Mouse (Mus musculus): ENCODE measurements at regions not wholly inside any gene's neighbourhood (a gene's known extent, or its start where the extent isn't known, plus 50 kb on each side); places are given as distances from the start of the nearest gene placed in this dataset.

- Histone ChIP-seq H3K27me3 (no peaks in the 10 kb centered on the region), H3K4me1 (0 out of 2 replicates have a peak, but pooled peaks cover 3% of the 10 kb centered on the region), H3K4me2 (no peak overlapping the region), H3K36me3 (ENCODE audit: poor library complexity, severe bottlenecking) (no peaks in the 10 kb centered on the region), H3K27ac (no peak overlapping the region), H3K9ac (no peak overlapping the region), H3K4me3 (no peak overlapping the region), H3K9me3 (replicated peaks) (no peaks in the 10 kb centered on the region)
- WGBS, result 74% methylated on average over 5 of the region's 5 CpGs
- no peak for ATAC-seq
These were observed 417.4 kb upstream of the Cdh6 start for GRCm38 (mm10) chr15:13590864-13591263.

GRCm38 (mm10) chr15:13583300-13583699 is 409.8 kb upstream of the Cdh6 start:
- Histone ChIP-seq H3K27ac (no peak overlapping the region), H3K9ac (no peak overlapping the region), H3K9me3 (replicated peaks) (no peaks in the 10 kb centered on the region), H3K4me3 (no peak overlapping the region), H3K4me2 (no peak overlapping the region), H3K27me3 (no peaks in the 10 kb centered on the region), H3K36me3 (ENCODE audit: poor library complexity, severe bottlenecking) (no peaks in the 10 kb centered on the region), H3K4me1 (no peaks in the 10 kb centered on the region)
- ATAC-seq, result no peak
- WGBS, result 75% methylated on average over 4 of the region's 4 CpGs

- WGBS, result 88% methylated on average over 3 of the region's 3 CpGs
- no peak overlapping the region for H3K9ac ChIP-seq
These were observed 408.7 kb upstream of the Cdh6 start for GRCm38 (mm10) chr15:13582134-13582533.

DNA sequence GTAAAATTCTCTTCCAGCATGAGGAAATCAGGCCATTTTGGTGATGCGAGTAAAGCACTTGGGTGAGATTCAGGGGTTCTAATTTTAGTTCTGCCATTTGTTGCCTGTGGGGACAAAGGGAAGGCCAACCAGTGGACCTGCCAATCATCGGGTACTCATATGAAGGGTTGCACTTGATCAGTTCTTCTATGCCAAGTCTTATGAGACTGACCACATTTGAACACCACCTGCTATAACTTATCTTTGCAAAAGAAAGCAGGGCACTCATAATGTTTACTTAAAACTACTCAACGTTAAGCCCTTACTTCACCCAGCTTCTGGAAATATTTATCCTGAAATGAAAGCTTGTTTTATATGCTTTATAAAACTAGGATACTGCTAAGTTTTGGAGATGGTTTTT is 400.1 kb upstream of the Cdh6 start:
- 91% methylated on average over 3 of the region's 3 CpGs for WGBS
- no peak for ATAC-seq
- Histone ChIP-seq H3K27me3 (no peaks in the 10 kb centered on the region), H3K36me3 (ENCODE audit: poor library complexity, severe bottlenecking) (no peaks in the 10 kb centered on the region), H3K9ac (no peak overlapping the region), H3K9me3 (replicated peaks) (no peaks in the 10 kb centered on the region), H3K4me3 (no peak overlapping the region), H3K4me1 (no peaks in the 10 kb centered on the region), H3K27ac (no peak overlapping the region), H3K4me2 (no peak overlapping the region)

More at GRCm38 (mm10) chr15:13582134-13582533, 408.7 kb upstream of the Cdh6 start:
- no peaks in the 10 kb centered on the region for H3K9me3 ChIP-seq (replicated peaks)
- no peak for ATAC-seq
- H3K36me3 ChIP-seq (ENCODE audit: poor library complexity, severe bottlenecking), result no peaks in the 10 kb centered on the region
- H3K4me2 ChIP-seq, result no peak overlapping the region
- H3K27me3 ChIP-seq, result no peaks in the 10 kb centered on the region
- no peak overlapping the region for H3K4me3 ChIP-seq
- no peak overlapping the region for H3K27ac ChIP-seq
- H3K4me1 ChIP-seq, result no peaks in the 10 kb centered on the region

- Histone ChIP-seq H3K27me3 (no peaks in the 10 kb centered on the region), H3K4me2 (no peak overlapping the region), H3K9ac (no peak overlapping the region), H3K4me3 (no peak overlapping the region), H3K4me1 (no peaks in the 10 kb centered on the region), H3K9me3 (replicated peaks) (no peaks in the 10 kb centered on the region), H3K36me3 (ENCODE audit: poor library complexity, severe bottlenecking) (no peaks in the 10 kb centered on the region), H3K27ac (no peak overlapping the region)
- 0 out of 2 replicates have a peak, but pooled peaks have one; percentile 45 for ATAC-seq
These were observed 387.4 kb upstream of the Cdh6 start for GRCm38 (mm10) chr15:13560920-13561319.

DNA sequence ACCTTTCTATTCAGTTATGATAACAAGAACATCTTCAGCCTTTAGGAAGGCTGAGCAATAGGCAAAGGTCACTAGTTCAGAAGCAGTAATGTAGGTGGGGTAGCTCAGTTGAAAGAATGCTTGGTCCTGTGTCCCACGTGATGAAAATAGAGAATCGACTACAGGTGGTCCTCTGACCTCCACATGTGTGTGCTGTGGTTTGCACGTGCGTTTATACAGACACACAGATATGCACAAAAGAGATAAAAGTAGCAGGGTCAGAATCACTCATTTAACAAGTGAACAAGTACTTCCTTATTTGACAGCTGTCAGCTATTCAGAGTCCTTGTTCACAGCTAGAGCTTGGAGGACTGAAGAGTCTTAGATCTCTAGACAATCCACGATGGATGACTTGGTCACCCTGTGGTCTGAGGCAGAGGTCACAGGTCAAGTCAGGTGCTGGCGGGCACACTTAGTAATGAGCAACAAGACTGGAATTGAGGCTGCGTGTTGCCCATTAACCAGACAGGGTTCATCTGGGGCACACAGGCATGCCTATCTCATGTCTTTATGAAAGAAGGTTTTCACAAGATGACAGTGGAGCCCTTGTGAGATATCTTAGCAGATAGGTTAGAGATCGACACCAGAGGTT is 375.8 kb upstream of the Cdh6 start:
- ATAC-seq, result peak; percentile 43; the same call in 1 of the 2 replicates
- Histone ChIP-seq H3K36me3 (ENCODE audit: poor library complexity, severe bottlenecking) (no peaks in the 10 kb centered on the region), H3K9me3 (replicated peaks) (no peaks in the 10 kb centered on the region), H3K27me3 (no peaks in the 10 kb centered on the region), H3K4me3 (no peak overlapping the region), H3K9ac (no peak overlapping the region), H3K4me1 (no peaks in the 10 kb centered on the region), H3K4me2 (no peak overlapping the region), H3K27ac (no peak overlapping the region)
- 69% methylated on average over 8 of the region's 8 CpGs for WGBS

GRCm38 (mm10) chr15:13540026-13540425 is 366.6 kb upstream of the Cdh6 start:
- H3K4me3 ChIP-seq, result no peak overlapping the region
- H3K9ac ChIP-seq, result no peak overlapping the region
- no peaks in the 10 kb centered on the region for H3K27me3 ChIP-seq
- no peak for ATAC-seq
- no peak overlapping the region for H3K27ac ChIP-seq
- no peak overlapping the region for H3K4me2 ChIP-seq
- no peaks in the 10 kb centered on the region for H3K9me3 ChIP-seq (replicated peaks)
- no peaks in the 10 kb centered on the region for H3K36me3 ChIP-seq (ENCODE audit: poor library complexity, severe bottlenecking)
- no peaks in the 10 kb centered on the region for H3K4me1 ChIP-seq

GRCm38 (mm10) chr15:13534017-13534416 is 360.5 kb upstream of the Cdh6 start:
- Histone ChIP-seq H3K4me3 (no peak overlapping the region), H3K36me3 (ENCODE audit: poor library complexity, severe bottlenecking) (no peaks in the 10 kb centered on the region), H3K27ac (no peak overlapping the region), H3K4me2 (no peak overlapping the region), H3K9me3 (replicated peaks) (no peaks in the 10 kb centered on the region), H3K9ac (no peak overlapping the region), H3K27me3 (no peaks in the 10 kb centered on the region), H3K4me1 (no peaks in the 10 kb centered on the region)
- WGBS, result 69% methylated on average over 2 of the region's 2 CpGs
- ATAC-seq, result no peak

DNA sequence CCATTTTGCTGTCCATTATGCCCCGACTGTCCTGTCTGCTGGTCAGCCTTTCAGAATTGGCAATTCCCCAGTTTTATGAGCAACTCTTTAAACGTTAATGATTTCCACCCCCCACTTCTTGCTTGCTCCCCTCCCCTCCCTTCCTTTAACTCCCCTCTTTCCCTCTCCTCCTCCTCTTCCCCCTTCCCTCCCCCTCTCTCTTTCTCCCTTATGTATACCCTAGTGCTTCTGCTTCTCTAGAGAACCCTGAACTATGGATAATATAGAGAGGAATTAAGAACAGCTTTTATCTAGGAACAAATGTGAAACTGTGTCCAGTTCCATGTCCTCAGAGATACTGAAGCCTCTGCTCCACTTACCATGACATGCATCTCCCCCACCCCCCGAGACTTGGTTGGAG is 356.5 kb upstream of the Cdh6 start:
- H3K4me1 ChIP-seq, result no peaks in the 10 kb centered on the region
- WGBS, result 63% methylated on average over 3 of the region's 3 CpGs
- H3K4me3 ChIP-seq, result no peak overlapping the region
- no peak overlapping the region for H3K9ac ChIP-seq
- H3K36me3 ChIP-seq (ENCODE audit: poor library complexity, severe bottlenecking), result no peaks in the 10 kb centered on the region
- no peak overlapping the region for H3K4me2 ChIP-seq
- no peaks in the 10 kb centered on the region for H3K27me3 ChIP-seq
- ATAC-seq, result no peak
- no peak overlapping the region for H3K27ac ChIP-seq
- H3K9me3 ChIP-seq (replicated peaks), result no peaks in the 10 kb centered on the region

GRCm38 (mm10) chr15:13529050-13529449 is 355.6 kb upstream of the Cdh6 start:
- Histone ChIP-seq H3K9ac (no peak overlapping the region), H3K27me3 (no peaks in the 10 kb centered on the region), H3K9me3 (replicated peaks) (no peaks in the 10 kb centered on the region), H3K4me2 (no peak overlapping the region), H3K4me3 (no peak overlapping the region), H3K4me1 (no peaks in the 10 kb centered on the region), H3K27ac (no peak overlapping the region), H3K36me3 (ENCODE audit: poor library complexity, severe bottlenecking) (no peaks in the 10 kb centered on the region)
- ATAC-seq, result no peak
- 87% methylated on average over 4 of the region's 4 CpGs for WGBS
